Mouse (Mus musculus) heart, embryonic 11.5 days (tissue): ENCODE results near the gene Hoxa11. TPM values are rescaled to one million over a fixed set of nuclear protein-coding genes. Genes with fewer than 3 reads are reported as not detected.

ENCODE experiments used
- ATAC-seq: fragments of 200-750 bp; cut with Nextera tagmentation; replicated peaks from 2 replicates; pipeline ENCODE4 v1.8.0; 2017; ENCODE audit warnings: moderate library complexity; ENCODE audit not compliant: insufficient number of reproducible peaks, low FRiP score, low TSS enrichment
- H3K27ac ChIP-seq: fragments of 300-500 bp; sonication (generic); 2 replicates; pipeline ENCODE4 v1.5.1; 2014; ENCODE audit warnings: mild to moderate bottlenecking, low read depth, low read length
- H3K27me3 ChIP-seq: fragments of 300-500 bp; sonication (generic); 2 replicates; pipeline ENCODE4 v1.6.1; 2014; ENCODE audit warnings: mild to moderate bottlenecking, low read length, mixed read lengths; ENCODE audit not compliant: control insufficient read depth, insufficient read depth
- H3K36me3 ChIP-seq: fragments of 300-500 bp; sonication (generic); 2 replicates; pipeline ENCODE4 v1.6.1; 2014; ENCODE audit warnings: mild to moderate bottlenecking, low read length, moderate library complexity, mixed read lengths; ENCODE audit not compliant: control insufficient read depth, insufficient read depth
- H3K4me1 ChIP-seq: fragments of 300-500 bp; sonication (generic); 2 replicates; pipeline ENCODE4 v1.6.1; 2014; ENCODE audit warnings: low read length; ENCODE audit not compliant: control insufficient read depth, insufficient read depth
- H3K4me2 ChIP-seq: fragments of 300-500 bp; sonication (generic); 2 replicates; pipeline ENCODE4 v1.6.1; 2014; ENCODE audit warnings: mild to moderate bottlenecking, moderate library complexity
- H3K4me3 ChIP-seq: fragments of 300-500 bp; sonication (generic); 2 replicates; pipeline ENCODE4 v1.5.1; 2014; ENCODE audit warnings: low read depth, low read length
- H3K9ac ChIP-seq: fragments of 300-500 bp; sonication (generic); 2 replicates; pipeline ENCODE4 v1.6.1; 2014; ENCODE audit warnings: mild to moderate bottlenecking, low read depth, low read length, moderate library complexity
- H3K9me3 ChIP-seq: fragments of 300-500 bp; sonication (generic); replicated peaks from 2 replicates; pipeline ENCODE4 v1.6.1; 2016; ENCODE audit warnings: low read length; ENCODE audit not compliant: control insufficient read depth
- WGBS: fragments of 180-500 bp; shearing (Covaris S2); extraction: QIAGEN DNeasy Blood & Tissue Kit; methylation state at CpG from one replicate; pipeline ENCODE4 v1.1.7; 2014; ENCODE audit not compliant: insufficient replicate concordance; 5-methylcytosine and 5-hydroxymethylcytosine counted together
- polyA plus RNA-seq: library from polyadenylated mRNA; unstranded; fragments of >200 nt; fragmentation: Nextera tagmentation; extraction: Ambion mirVana; gene quantifications from 2 replicates; pipeline ENCODE4 v1.2.1, GENCODE M21; 2014

Hoxa11 gene
- polyA plus RNA-seq, 1 experiment from 2014 or later: not detected

GRCm38 (mm10) chr6:52220865-52221310 lies 24.7 kb downstream of the Hoxa11 start:
- Histone ChIP-seq H3K36me3 (no peaks in the 10 kb centered on the region), H3K27ac (no peak overlapping the region), H3K9ac (no peak overlapping the region), H3K4me2 (peak overlapping the region; percentile 89), H3K27me3 (peaks cover 100% of the 10 kb centered on the region), H3K4me1 (peaks cover 7% of the 10 kb centered on the region; the same call in 1 of the 2 replicates), H3K4me3 (peak overlapping the region; percentile 57), H3K9me3 (no peaks in the 10 kb centered on the region)
- no peak for ATAC-seq
- 6% methylated on average over 12 of the region's 12 CpGs for WGBS

- H3K27ac ChIP-seq: no peak overlapping the region
- no peaks in the 10 kb centered on the region for H3K36me3 ChIP-seq
- H3K9ac ChIP-seq: no peak overlapping the region
- H3K4me3 ChIP-seq: no peak overlapping the region
- 0 out of 2 replicates have a peak, but pooled peaks cover 4% of the 10 kb centered on the region for H3K4me1 ChIP-seq
- no peak for ATAC-seq
- WGBS: 14% methylated on average over 32 of the region's 32 CpGs
- H3K9me3 ChIP-seq: no peaks in the 10 kb centered on the region
- H3K27me3 ChIP-seq: peaks cover 100% of the 10 kb centered on the region
- no peak overlapping the region for H3K4me2 ChIP-seq
Observed at GRCm38 (mm10) chr6:52220003-52220864, 25.4 kb downstream of the Hoxa11 start.

- Histone ChIP-seq H3K27ac (no peak overlapping the region), H3K4me1 (0 out of 2 replicates have a peak, but pooled peaks cover 4% of the 10 kb centered on the region), H3K9ac (no peak overlapping the region), H3K36me3 (no peaks in the 10 kb centered on the region), H3K4me2 (no peak overlapping the region), H3K27me3 (peaks cover 100% of the 10 kb centered on the region), H3K4me3 (no peak overlapping the region), H3K9me3 (no peaks in the 10 kb centered on the region)
- ATAC-seq: no peak
- WGBS: 24% methylated on average over 9 of the region's 9 CpGs
Observed at GRCm38 (mm10) chr6:52219234-52219942, 26.2 kb downstream of the Hoxa11 start.

GRCm38 (mm10) chr6:52218643-52219215 lies 26.9 kb downstream of the Hoxa11 start:
- Histone ChIP-seq H3K27ac (no peak overlapping the region), H3K36me3 (no peaks in the 10 kb centered on the region), H3K9ac (no peak overlapping the region), H3K4me2 (no peak overlapping the region), H3K27me3 (peaks cover 100% of the 10 kb centered on the region), H3K9me3 (no peaks in the 10 kb centered on the region), H3K4me3 (no peak overlapping the region), H3K4me1 (0 out of 2 replicates have a peak, but pooled peaks cover 4% of the 10 kb centered on the region)
- 12% methylated on average over 14 of the region's 14 CpGs for WGBS
- no peak for ATAC-seq

- no peaks in the 10 kb centered on the region for H3K9me3 ChIP-seq
- peaks cover 4% of the 10 kb centered on the region for H3K4me1 ChIP-seq
- no peaks in the 10 kb centered on the region for H3K36me3 ChIP-seq
- no peak for ATAC-seq
- no peak overlapping the region for H3K4me2 ChIP-seq
- H3K9ac ChIP-seq: no peak overlapping the region
- peak overlapping the region; percentile 27; the same call in 1 of the 2 replicates for H3K4me3 ChIP-seq
- no peak overlapping the region for H3K27ac ChIP-seq
- 5% methylated on average over 23 of the region's 23 CpGs for WGBS
- H3K27me3 ChIP-seq: peaks cover 100% of the 10 kb centered on the region
Observed at GRCm38 (mm10) chr6:52217895-52218642, 27.5 kb downstream of the Hoxa11 start.

- ATAC-seq: peak; percentile 22; the same call in 1 of the 2 replicates
- no peaks in the 10 kb centered on the region for H3K9me3 ChIP-seq
- H3K9ac ChIP-seq: no peak overlapping the region
- WGBS: under 1% methylated on average over 25 of the region's 25 CpGs
- H3K27ac ChIP-seq: no peak overlapping the region
- peak overlapping the region; percentile 27 for H3K4me3 ChIP-seq
- H3K4me1 ChIP-seq: peaks cover 10% of the 10 kb centered on the region
- H3K36me3 ChIP-seq: no peaks in the 10 kb centered on the region
- H3K27me3 ChIP-seq: peaks cover 100% of the 10 kb centered on the region
- H3K4me2 ChIP-seq: peak overlapping the region; percentile 54
Observed at GRCm38 (mm10) chr6:52217459-52217768, 28.2 kb downstream of the Hoxa11 start.

- Histone ChIP-seq H3K9ac (no peak overlapping the region), H3K4me3 (peak overlapping the region; percentile 27), H3K9me3 (no peaks in the 10 kb centered on the region), H3K27me3 (peaks cover 100% of the 10 kb centered on the region), H3K4me1 (peaks cover 10% of the 10 kb centered on the region), H3K36me3 (no peaks in the 10 kb centered on the region), H3K4me2 (peak overlapping the region; percentile 54), H3K27ac (no peak overlapping the region)
- WGBS: 2% methylated on average over 60 of the region's 60 CpGs
- no peak for ATAC-seq
Observed at GRCm38 (mm10) chr6:52216691-52217458, 28.7 kb downstream of the Hoxa11 start.
